Mouse (Mus musculus) ZHBTc4 (cell line): ENCODE measurements around the gene Ebf3.

Experiments used
- DNase-seq: peaks from one replicate; pipeline ENCODE4 v3.0.0-alpha.2; 2011; ENCODE audit warnings: low read depth, low spot score

Gene Ebf3

GRCm38 (mm10) chr7:137312166-137312932 is 1.9 kb downstream of the Ebf3 start:
- DNase-seq = peak; percentile 40

DNA sequence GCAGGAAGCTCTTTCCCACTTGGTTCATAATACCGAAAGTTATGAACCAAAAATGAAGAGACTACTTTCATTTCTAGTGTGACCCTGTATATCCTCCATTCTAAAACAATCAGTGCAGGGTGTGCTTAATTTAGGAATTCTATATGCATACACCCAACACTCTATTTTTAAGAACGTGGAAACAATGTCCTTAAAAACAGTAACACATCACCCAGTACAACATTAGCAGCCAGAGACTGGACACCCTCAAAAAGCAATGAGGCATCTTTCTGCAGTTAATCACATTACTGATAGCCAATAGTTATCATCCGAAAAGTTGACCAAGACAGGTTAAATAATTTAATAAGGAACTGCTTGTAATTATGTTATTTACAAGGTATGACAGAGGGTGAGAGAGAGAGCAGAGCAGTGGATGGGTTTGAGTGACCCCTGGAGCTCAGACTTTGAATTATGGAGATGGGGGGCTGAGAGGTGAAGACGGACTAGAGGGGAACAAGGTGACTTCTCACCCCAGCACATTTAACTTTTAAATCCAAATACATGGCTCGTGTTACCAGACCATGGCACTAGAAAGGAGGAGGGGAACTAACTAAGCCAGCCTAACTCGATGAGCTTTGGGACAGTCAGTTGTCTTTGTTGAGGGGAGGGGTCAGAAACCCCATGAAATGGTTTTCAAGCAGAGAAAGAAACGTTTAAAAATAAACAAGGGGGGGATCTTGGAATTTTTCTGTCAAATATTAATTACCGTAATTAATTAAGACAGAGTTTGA is 2.7 kb downstream of the Ebf3 start:
- peak; percentile 9 for DNase-seq

- DNase-seq = no peak
These were observed 3.4 kb downstream of the Ebf3 start for GRCm38 (mm10) chr7:137310876-137311275.

DNA sequence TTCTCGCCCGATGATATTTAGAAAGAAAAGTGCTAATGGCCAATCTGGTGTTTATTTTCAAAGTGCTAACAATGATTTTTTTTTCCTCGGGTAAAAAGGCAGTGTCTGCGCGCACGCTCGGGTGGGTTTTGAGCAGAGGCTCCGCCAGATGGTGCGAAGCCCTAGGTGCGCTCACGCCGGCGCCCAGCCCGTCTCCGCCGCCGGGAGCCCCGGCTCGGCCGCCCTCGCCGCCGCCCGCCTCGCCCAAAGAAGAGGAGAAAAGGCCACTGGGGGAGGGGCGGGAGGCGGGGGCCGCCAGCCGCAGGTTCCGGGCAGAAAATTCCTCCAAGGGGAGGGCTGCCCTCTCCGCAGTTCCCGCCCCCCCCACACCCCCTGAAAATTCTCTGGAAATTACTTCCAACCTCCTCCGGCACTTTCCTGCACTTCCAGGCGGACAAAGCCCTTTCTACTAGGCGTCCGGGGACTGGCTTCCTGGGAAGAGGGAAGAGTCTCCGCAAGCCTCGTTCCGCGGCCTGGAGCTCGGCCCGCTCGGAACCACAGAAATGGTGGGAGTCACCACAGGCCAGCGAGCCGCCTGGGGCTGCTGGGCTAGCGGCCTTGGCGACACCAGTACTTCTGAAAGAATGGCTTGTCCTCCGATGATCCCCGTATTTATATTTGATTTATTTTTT is 4.0 kb downstream of the Ebf3 start:
- peak; percentile 72 for DNase-seq

DNA sequence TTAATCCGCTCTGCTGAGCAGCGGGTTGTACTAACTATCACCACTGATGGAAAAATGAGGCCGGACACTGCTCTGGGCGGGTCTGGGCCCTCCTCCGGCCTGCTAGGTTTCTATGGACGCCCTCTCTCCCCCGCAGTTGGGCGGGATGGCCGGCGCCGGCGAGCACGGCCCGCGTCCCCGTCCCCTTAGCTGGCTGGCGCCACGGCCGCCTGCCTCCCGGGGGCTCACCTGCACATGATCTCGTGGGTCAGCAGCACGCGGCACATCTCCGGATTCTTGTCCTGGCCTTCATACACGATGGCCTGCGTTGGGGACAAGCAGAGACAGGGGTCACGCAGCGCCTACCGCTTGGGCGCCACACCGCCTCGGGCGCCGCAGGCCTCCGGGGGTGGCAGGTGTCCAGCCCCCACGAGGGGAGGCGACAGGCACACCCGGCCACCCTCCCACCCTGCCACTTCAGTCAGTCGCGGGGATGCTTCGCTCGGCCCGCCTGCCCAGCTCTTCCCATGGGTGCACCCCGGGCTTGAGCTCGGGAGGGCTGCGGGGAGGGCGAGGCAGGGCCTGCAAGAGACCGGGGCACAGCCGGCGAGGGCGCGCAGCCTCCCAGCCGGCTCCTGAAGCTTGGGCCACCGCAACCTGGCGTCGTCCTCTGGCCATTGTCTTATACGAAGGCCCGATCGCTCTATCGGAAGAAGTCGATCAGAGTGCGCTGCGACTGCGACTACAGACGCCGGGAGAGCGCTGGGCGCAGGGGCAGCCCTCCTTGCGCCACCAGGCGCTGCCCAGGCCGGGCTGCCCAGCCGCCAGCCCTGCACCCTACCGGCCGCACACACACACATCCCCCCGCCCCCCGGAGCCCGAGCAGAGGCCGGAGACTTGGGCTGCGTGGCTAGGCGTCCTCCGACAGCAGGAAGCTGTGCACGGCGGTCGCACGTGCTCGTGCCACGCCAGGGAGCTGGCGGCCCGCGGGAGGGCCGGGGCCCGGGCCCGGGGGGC is 4.9 kb downstream of the Ebf3 start:
- DNase-seq = peak; percentile 57

GRCm38 (mm10) chr7:137308061-137309060 is 5.9 kb downstream of the Ebf3 start:
- DNase-seq = peak; percentile 5

GRCm38 (mm10) chr7:137307131-137307530 is 7.1 kb downstream of the Ebf3 start:
- no peak for DNase-seq

DNA sequence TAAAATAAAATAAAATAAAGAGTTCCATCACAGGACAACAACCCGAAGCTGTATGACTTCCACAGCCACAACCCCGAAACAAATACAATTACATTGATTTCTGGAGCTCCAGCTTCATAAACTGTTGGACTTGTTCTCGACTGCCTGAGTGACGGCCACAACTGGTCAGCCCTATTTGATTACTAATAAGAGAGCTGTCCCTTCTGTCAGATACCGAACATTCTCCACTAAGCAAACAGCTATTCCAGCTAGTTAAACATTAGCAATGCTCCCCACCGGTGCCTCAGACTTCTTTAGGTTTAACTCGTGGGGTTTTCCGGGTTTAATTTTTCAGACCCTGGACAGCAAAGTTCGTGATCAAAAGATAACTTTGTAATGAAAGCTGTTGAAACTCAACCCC is 8.1 kb downstream of the Ebf3 start:
- DNase-seq = no peak

DNA sequence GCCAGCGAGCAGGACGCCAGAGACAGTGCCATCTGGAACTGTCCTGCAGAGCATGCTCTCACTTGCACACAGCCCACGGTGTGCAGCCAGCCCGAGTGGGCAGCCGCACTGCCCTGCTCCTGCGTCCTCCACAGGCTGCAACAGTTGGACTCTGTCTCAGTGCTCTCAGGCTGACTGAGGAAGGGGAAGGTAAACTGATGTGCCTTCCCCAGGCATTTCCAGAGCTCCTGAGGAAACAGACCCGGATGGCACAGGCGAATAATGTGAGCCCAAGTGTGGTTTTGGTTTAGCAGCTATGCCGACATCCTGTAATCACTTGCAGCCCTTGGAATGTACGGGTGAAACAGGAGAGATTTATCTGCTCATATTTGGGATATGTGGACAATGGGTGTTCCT is 10.5 kb downstream of the Ebf3 start:
- DNase-seq = no peak

GRCm38 (mm10) chr7:137302961-137303775 is 11.1 kb downstream of the Ebf3 start:
- no peak for DNase-seq

- DNase-seq = no peak
These were observed 12.1 kb downstream of the Ebf3 start for GRCm38 (mm10) chr7:137302161-137302560.

DNA sequence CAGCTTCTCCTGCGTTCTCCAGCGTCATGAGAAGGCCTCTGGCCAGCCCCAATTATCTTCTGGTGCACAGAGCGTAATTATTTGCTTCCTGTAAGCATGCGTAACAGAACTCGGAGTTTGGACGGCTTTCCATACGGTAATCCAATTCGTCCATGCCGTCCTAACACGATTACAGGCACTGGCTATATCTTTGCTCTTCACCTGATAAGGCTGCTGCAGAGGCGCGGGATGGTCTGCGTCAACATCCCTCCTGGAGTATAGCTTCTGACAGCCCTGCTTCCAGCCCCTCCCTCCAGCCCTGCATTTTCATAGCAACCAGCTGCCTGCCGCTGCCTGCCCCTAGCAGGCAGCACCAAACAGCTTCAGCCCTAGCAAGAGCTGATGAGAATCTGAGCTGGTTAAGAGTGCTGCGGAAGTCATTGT is 12.9 kb downstream of the Ebf3 start:
- DNase-seq = no peak

DNA sequence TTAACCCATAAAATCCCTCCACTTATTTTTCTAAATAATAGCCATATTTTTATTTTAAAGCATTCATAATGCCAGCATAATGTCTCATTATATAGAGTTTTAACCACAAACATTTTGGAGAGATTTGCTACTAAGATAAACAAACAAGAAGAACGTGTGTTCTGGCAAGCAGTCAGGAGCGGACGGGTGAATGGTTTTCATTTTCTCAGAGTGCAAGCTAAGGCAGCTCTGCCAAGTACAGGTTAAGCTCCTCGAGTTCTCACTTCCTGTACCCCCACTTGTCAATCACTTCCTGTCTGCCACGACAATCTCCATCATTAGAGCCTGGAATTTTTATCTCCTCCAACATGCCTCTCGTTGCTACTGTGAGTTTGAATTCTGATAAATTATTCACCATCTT is 13.4 kb downstream of the Ebf3 start:
- DNase-seq = no peak

- DNase-seq = no peak
These were observed 14.1 kb downstream of the Ebf3 start for GRCm38 (mm10) chr7:137300169-137300568.

DNA sequence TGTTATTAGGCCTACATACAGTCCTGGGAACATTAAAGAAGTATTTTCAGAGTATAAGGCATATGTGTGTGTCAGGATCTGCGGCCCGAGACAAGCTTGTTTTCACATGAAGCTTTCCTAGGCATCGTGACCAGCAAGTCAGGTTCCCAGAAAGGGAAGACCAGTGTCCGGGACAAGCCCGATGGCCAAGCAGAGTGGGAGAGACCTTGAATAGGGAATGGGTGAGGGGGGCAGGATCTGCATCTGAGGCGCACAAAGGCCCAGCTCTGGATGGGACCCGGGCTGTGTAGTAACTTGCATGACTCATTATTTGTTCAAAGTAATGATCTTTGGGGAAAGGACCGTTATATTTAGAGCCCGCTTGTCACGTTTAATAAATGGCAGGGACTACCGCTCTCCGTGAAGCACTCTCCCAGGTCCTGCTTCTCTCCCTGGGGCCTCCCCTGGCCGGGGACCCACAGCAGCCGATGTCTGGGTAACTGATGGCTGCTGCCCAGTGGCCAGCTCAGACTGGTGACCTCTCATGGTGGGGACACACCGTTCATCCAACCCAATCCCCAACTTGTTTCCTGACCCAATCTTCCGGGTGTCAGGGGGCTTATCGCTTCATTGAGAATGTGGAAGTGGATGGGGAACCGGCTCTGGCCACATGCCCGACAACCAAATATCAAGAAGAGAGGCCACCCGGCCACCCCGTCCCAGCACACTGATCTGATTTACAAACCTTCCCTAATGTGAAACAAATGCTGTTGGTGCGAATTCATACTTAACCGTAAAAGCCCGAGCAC is 16.5 kb downstream of the Ebf3 start:
- DNase-seq = no peak

DNA sequence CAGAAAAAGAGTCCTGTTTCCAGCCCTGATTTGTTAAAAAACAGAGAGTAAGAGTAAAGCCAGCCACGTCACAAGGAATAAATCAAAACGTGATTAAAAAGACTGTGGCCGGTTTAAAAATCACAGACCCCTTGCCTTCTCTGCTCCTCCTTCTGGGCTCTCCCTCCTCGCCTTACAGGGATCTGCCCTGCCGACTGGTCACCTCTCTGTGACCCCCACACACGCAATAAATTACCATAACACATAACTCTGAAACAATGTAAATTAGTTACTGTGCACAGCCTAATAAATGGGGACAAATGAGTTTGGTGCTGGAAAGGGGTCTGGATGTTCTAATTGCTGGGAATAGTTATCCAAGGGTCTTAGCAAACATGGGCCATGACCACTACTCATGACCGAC is 17.1 kb downstream of the Ebf3 start:
- no peak for DNase-seq

DNA sequence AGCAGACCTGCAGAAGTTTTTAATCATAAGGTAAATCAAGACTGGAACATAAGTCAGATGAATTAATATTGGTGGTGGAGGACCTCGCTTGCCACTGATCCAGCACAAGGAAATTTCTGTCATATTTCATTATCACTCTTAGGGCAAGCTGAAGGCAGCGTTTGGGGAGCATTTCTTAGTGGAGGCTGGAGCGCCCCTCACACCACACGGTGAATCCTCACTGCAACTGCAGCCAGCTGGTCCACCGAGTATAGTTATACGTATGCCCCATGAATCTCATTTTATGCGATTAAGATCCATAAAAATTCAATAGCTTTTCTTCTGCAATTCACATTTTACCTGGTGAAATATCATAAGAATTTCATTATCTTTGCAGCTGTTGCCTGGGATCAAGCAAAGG is 18.6 kb downstream of the Ebf3 start:
- no peak for DNase-seq

GRCm38 (mm10) chr7:137294446-137294845 is 19.8 kb downstream of the Ebf3 start:
- DNase-seq = no peak
